Mouse (Mus musculus): Measurements from ENCODE around the gene Ntng1.

DNA sequence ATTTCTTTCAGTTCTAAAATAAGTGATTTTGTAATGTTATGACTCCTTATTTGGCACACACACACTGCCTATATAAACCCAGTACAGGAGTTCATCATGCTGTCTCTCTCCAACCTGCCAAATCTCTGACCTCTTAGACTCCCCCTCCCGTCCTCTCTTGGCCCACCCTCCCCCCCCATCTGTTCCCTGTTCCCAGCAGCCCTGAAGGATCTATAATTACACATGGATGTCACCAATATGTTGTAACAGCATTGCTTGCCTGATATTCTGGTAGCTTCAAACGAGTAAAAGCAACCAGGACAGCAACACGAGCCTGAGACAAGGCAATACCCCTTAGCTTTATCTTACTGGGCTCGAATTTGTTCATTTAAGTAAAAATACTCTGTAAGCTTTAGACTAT, 220.0 kb downstream of the Ntng1 start:
- TF ChIP-seq POLR2A (IDR thresholded peaks at IDR 0.05; ENCODE audit: extremely low read depth, insufficient read depth, low read length), result no peak
- no peak for TF ChIP-seq CTCF (IDR thresholded peaks at IDR 0.05; ENCODE audit: low read depth, low read length)
